Mouse (Mus musculus): ENCODE results near the gene Gfpt1.

Gene Gfpt1

DNA sequence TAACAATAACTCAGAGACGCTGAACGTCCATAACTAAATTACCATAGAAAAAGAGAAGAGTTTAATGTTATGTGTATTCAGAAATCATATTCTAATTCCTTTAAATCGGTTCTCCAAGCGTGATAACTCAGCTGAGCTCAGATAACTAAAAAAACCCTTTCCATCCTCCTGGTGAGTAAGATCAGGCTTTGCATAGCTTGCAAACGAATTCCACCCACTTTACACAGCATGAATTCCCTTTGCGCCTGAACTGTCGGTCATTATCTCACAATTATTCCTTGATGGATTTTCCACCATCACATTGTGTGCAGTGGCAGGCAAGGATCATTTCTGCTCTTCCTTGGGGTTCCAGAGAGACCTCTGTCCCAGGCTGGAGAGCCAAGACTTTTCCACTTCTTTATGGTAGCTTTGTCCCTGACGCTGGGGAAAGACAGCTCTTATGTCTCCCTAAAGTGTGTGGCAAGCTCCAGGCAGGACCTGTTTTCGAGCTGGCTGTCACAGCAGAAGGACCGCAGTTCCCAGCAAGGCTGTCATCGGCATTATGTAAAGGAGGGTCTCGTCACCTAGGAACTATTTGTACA, 91.4 kb downstream of the Gfpt1 start:
- peak; percentile 31 to 52 for DNase-seq (ENCODE audit: low spot score in 2 of 2)

DNA sequence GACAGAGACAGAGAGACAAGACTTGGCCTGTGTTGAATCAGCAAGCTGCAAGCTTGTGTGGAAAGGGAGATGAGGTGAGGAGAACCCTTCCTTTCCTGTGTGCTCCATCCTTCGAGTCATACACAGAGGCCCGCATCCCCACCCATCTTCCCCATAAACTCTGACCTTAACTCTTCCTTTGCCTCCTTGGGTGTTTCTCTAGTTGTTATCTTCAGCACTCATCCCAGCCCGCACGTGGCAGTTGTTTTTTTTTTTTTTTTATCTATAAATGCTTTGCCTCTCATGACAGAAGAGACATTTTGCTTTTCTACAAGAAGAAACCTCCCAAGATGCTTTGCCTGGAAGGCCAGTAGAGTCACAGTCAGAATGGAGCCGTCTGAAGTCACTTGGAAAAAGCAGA, 95.8 kb downstream of the Gfpt1 start:
- no peak for DNase-seq (ENCODE audit: low spot score in 2 of 2)

DNA sequence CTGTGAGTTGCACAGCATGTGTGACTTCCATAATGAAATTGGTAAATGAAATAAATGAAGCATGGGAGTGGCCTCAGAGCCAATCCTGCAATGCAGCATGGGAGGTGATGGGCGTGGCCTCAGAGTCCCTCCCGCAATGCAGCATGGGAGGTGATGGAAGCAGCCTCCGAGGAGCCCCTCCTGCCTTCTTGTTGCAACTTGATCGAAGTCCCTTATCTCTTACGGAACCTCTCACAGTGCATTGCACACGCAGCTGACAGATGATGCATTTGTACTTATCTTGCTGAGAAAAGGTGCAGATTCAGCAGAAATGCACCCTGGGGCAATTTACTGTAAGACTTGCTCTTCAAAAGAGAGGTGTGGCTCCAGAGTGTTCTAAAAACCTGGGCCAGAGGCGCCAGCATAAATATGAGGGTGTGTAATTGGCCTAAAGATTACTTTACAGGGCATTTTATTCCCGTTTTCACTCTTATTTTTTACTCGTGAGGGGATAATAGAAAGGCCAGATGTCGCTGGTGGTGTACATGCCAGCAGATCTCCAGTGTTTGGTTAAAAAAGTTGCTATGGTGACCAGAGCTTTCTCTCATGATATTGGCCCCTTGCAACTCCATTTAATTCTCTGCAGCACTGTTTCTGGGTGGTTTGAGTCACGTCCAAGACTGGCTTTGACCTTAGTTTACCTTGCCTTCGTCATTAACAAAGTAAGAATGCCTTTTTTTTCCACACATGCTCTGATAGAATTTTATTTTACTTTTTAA, 97.3 kb downstream of the Gfpt1 start:
- DNase-seq (ENCODE audit: low spot score in 2 of 2): no peak
